Mouse (Mus musculus): ENCODE data around the gene Inpp5k. TPM values are rescaled to one million over a fixed set of nuclear protein-coding genes. Genes with fewer than 3 reads are reported as not detected.

The Inpp5k gene
- polyA plus RNA-seq, 1 experiment = 58.2 TPM

- TF ChIP-seq CTCF (IDR thresholded peaks at IDR 0.05; ENCODE audit: control insufficient read depth, insufficient read depth, low read length) (0 out of 2 replicates have a peak, but pooled peaks have one; percentile 5), POLR2A (IDR thresholded peaks at IDR 0.05; ENCODE audit: borderline replicate concordance, control insufficient read depth, low read depth, low read length) (no peak)
- WGBS = 26% methylated on average over 14 of the region's 14 CpGs
- H3K4me3 ChIP-seq (replicated peaks; ENCODE audit: control insufficient read depth, low read depth, low read length) = peak overlapping the region; percentile 48
- peaks cover 13% of the 10 kb centered on the region for H3K4me1 ChIP-seq (ENCODE audit: control insufficient read depth, insufficient read depth, low read length)
- peak overlapping the region; percentile 99 for H3K27ac ChIP-seq (ENCODE audit: control insufficient read depth, insufficient read depth, low read depth, low read length, poor library complexity)
These were observed 22.3 kb downstream of the Inpp5k start for GRCm38 (mm10) chr11:75652942-75653684.

- H3K27ac ChIP-seq (ENCODE audit: control insufficient read depth, insufficient read depth, low read depth, low read length, poor library complexity) = peak overlapping the region; percentile 99
- H3K4me1 ChIP-seq (ENCODE audit: control insufficient read depth, insufficient read depth, low read length) = peaks cover 14% of the 10 kb centered on the region
- peak overlapping the region; percentile 48 for H3K4me3 ChIP-seq (replicated peaks; ENCODE audit: control insufficient read depth, low read depth, low read length)
- TF ChIP-seq POLR2A (IDR thresholded peaks at IDR 0.05; ENCODE audit: borderline replicate concordance, control insufficient read depth, low read depth, low read length) = peak; percentile 70; the same call in 1 of the 2 replicates
- no peak for TF ChIP-seq CTCF (IDR thresholded peaks at IDR 0.05; ENCODE audit: control insufficient read depth, insufficient read depth, low read length)
- 1% methylated on average over 45 of the region's 45 CpGs for WGBS
These were observed 23.1 kb downstream of the Inpp5k start for GRCm38 (mm10) chr11:75653781-75654470.

DNA sequence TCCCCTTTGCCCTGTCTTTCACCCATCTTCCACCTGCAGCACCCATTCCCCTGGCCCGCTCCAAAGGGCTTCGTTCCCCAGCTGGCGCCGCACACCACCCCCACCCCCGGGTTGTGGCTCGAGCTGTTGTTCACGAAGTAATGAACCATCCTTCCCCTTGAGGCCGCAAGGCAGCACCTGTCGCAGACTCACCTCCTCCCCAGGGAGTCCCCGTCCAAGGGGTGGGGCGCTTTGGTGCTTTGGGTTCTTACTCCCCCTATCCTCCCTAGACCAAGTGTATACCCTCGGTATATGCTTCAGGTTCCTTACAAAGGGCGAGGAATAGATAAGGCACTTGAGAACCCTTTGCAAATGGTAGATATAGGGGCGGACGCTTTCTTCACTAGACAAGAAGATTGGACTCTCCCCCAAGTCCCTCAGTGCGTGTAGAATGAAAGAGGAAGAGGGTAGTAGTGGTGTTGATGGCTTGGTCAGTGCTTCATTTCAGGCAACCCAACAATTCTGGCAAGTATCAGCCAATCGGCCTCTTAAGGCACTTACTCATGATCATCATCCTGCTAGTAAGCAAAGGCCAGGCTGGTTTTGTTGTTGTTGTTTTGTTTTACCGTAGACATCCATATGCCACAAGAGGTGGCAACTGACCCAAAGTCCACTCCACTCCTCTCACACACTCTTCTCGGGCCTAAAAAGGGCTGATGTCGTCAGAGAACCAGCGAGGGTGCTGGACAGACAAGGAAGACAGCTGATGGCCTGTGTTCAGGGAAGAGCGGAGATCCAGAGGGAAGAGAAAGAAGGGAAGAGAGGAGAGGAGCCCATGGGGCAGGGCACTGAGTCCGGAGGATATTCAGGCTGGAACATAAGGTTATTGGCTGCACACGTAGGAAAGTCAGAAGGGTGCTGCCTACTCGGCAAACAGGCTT lies 23.9 kb downstream of the Inpp5k start:
- peak overlapping the region; percentile 99 for H3K27ac ChIP-seq (ENCODE audit: control insufficient read depth, insufficient read depth, low read depth, low read length, poor library complexity)
- peak overlapping the region; percentile 47 for H3K4me3 ChIP-seq (replicated peaks; ENCODE audit: control insufficient read depth, low read depth, low read length)
- TF ChIP-seq POLR2A (IDR thresholded peaks at IDR 0.05; ENCODE audit: borderline replicate concordance, control insufficient read depth, low read depth, low read length) (no peak; the same call in 1 of the 2 replicates), CTCF (IDR thresholded peaks at IDR 0.05; ENCODE audit: control insufficient read depth, insufficient read depth, low read length) (no peak)
- peaks cover 12% of the 10 kb centered on the region; the same call in 1 of the 2 replicates for H3K4me1 ChIP-seq (ENCODE audit: control insufficient read depth, insufficient read depth, low read length)
- 29% methylated on average over 25 of the region's 25 CpGs for WGBS

GRCm38 (mm10) chr11:75655621-75656545 lies 25.1 kb downstream of the Inpp5k start:
- under 1% methylated on average over 78 of the region's 78 CpGs for WGBS
- H3K4me3 ChIP-seq (replicated peaks; ENCODE audit: control insufficient read depth, low read depth, low read length) = peak overlapping the region; percentile 90
- TF ChIP-seq POLR2A (IDR thresholded peaks at IDR 0.05; ENCODE audit: borderline replicate concordance, control insufficient read depth, low read depth, low read length) (peak; percentile 59; the same call in 1 of the 2 replicates), CTCF (IDR thresholded peaks at IDR 0.05; ENCODE audit: control insufficient read depth, insufficient read depth, low read length) (no peak)
- H3K4me1 ChIP-seq (ENCODE audit: control insufficient read depth, insufficient read depth, low read length) = peaks cover 7% of the 10 kb centered on the region; the same call in 1 of the 2 replicates
- H3K27ac ChIP-seq (ENCODE audit: control insufficient read depth, insufficient read depth, low read depth, low read length, poor library complexity) = peak overlapping the region; percentile 99

- Histone ChIP-seq H3K4me1 (ENCODE audit: control insufficient read depth, insufficient read depth, low read length) (peaks cover 7% of the 10 kb centered on the region; the same call in 1 of the 2 replicates), H3K4me3 (replicated peaks; ENCODE audit: control insufficient read depth, low read depth, low read length) (peak overlapping the region; percentile 90), H3K27ac (ENCODE audit: control insufficient read depth, insufficient read depth, low read depth, low read length, poor library complexity) (peak overlapping the region; percentile 99)
- TF ChIP-seq POLR2A (IDR thresholded peaks at IDR 0.05; ENCODE audit: borderline replicate concordance, control insufficient read depth, low read depth, low read length) (no peak), CTCF (IDR thresholded peaks at IDR 0.05; ENCODE audit: control insufficient read depth, insufficient read depth, low read length) (no peak)
- WGBS = 56% methylated on average over 20 of the region's 20 CpGs
These were observed 26.1 kb downstream of the Inpp5k start for GRCm38 (mm10) chr11:75656621-75657590.

- Histone ChIP-seq H3K4me3 (replicated peaks; ENCODE audit: control insufficient read depth, low read depth, low read length) (no peak overlapping the region), H3K27ac (ENCODE audit: control insufficient read depth, insufficient read depth, low read depth, low read length, poor library complexity) (no peak overlapping the region), H3K4me1 (ENCODE audit: control insufficient read depth, insufficient read depth, low read length) (peaks cover 6% of the 10 kb centered on the region; the same call in 1 of the 2 replicates)
- TF ChIP-seq CTCF (IDR thresholded peaks at IDR 0.05; ENCODE audit: control insufficient read depth, insufficient read depth, low read length) = no peak
- no peak for TF ChIP-seq POLR2A (IDR thresholded peaks at IDR 0.05; ENCODE audit: borderline replicate concordance, control insufficient read depth, low read depth, low read length)
These were observed 27.1 kb downstream of the Inpp5k start for GRCm38 (mm10) chr11:75657841-75658240.
